Mouse (Mus musculus): Measurements from ENCODE around the gene Tpst1. TPM values are rescaled to one million over a fixed set of nuclear protein-coding genes. Genes with fewer than 3 reads are reported as not detected.

Gene Tpst1
- polyA plus RNA-seq, 1 experiment: 10.9 TPM

GRCm38 (mm10) chr5:130052510-130052909 is 20.6 kb upstream of the Tpst1 start:
- Histone ChIP-seq H3K27me3 (ENCODE audit: control insufficient read depth, insufficient read depth, low read length) (no peaks in the 10 kb centered on the region), H3K36me3 (ENCODE audit: control insufficient read depth, insufficient read depth, low read length) (peaks cover 16% of the 10 kb centered on the region), H3K27ac (ENCODE audit: insufficient read depth, low read length) (no peak overlapping the region), H3K4me3 (ENCODE audit: extremely low read depth, insufficient read depth, insufficient read length) (no peak overlapping the region), H3K4me1 (ENCODE audit: control insufficient read depth, insufficient read depth, insufficient read length) (no peaks in the 10 kb centered on the region; the same call in 1 of the 2 replicates)
- 94% methylated on average over 5 of the region's 5 CpGs for WGBS
- DNase-seq (ENCODE audit: low read depth in 1 of 2, low spot score in 2 of 2): no peak
- TF ChIP-seq CTCF (IDR thresholded peaks at IDR 0.05; ENCODE audit: extremely low read depth, insufficient read depth, insufficient read length, insufficient replicate concordance): no peak
- no peak for TF ChIP-seq POLR2A (IDR thresholded peaks at IDR 0.05; ENCODE audit: low read depth, low read length)

DNA sequence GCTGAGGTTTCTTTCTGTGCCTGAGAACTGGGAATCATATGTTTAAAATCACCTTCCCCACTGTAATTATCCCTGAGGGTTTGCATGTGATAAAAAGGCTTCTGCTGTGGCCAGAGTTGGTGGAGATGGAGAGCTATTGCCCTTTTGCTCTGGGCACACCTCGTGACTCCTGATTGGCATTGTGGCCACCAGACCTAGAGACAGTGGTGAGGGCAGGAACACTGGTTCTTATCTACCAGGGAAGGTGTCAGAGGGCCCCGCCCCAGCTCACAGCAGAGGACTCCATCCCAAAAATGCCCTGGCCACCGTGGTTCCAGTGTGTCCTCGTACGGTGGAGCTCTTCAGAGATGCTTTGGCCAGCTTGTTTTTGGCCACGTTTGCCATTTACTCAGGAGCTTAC is 20.2 kb upstream of the Tpst1 start:
- H3K4me1 ChIP-seq (ENCODE audit: control insufficient read depth, insufficient read depth, insufficient read length): no peaks in the 10 kb centered on the region; the same call in 1 of the 2 replicates
- 84% methylated on average over 6 of the region's 6 CpGs for WGBS
- no peak overlapping the region for H3K27ac ChIP-seq (ENCODE audit: insufficient read depth, low read length)
- no peak for DNase-seq (ENCODE audit: low read depth in 1 of 2, low spot score in 2 of 2)
- H3K4me3 ChIP-seq (ENCODE audit: extremely low read depth, insufficient read depth, insufficient read length): no peak overlapping the region
- peaks cover 15% of the 10 kb centered on the region for H3K36me3 ChIP-seq (ENCODE audit: control insufficient read depth, insufficient read depth, low read length)
- H3K27me3 ChIP-seq (ENCODE audit: control insufficient read depth, insufficient read depth, low read length): no peaks in the 10 kb centered on the region
- no peak for TF ChIP-seq POLR2A (IDR thresholded peaks at IDR 0.05; ENCODE audit: low read depth, low read length)
- no peak for TF ChIP-seq CTCF (IDR thresholded peaks at IDR 0.05; ENCODE audit: extremely low read depth, insufficient read depth, insufficient read length, insufficient replicate concordance)

DNA sequence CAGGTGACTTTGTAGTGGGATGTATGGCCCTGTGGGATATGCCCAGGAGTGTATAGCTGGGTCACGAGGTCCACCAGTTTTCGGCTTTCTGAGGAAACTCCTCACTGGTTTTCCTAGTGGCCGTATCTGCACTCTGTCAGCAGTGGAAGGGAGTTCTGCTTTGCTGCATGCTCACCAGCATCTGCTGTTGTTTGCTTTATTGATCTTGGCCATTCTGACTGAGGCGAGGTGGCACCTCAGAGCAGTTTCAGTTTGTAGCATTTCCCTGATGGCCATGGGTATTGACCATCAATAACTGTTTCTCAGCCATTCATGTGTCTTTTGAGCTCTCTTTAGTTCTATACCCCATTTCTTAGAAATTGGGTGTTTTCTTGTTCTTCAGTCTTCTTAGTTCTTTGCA is 17.4 kb upstream of the Tpst1 start:
- no peaks in the 10 kb centered on the region for H3K27me3 ChIP-seq (ENCODE audit: control insufficient read depth, insufficient read depth, low read length)
- no peak for TF ChIP-seq CTCF (IDR thresholded peaks at IDR 0.05; ENCODE audit: extremely low read depth, insufficient read depth, insufficient read length, insufficient replicate concordance)
- TF ChIP-seq POLR2A (IDR thresholded peaks at IDR 0.05; ENCODE audit: low read depth, low read length): no peak
- DNase-seq (ENCODE audit: low read depth in 1 of 2, low spot score in 2 of 2): no peak
- peaks cover 16% of the 10 kb centered on the region for H3K36me3 ChIP-seq (ENCODE audit: control insufficient read depth, insufficient read depth, low read length)
- no peak overlapping the region for H3K27ac ChIP-seq (ENCODE audit: insufficient read depth, low read length)
- no peak overlapping the region for H3K4me3 ChIP-seq (ENCODE audit: extremely low read depth, insufficient read depth, insufficient read length)
- H3K4me1 ChIP-seq (ENCODE audit: control insufficient read depth, insufficient read depth, insufficient read length): no peaks in the 10 kb centered on the region; the same call in 1 of the 2 replicates
- WGBS: 96% methylated on average over 4 of the region's 4 CpGs

DNA sequence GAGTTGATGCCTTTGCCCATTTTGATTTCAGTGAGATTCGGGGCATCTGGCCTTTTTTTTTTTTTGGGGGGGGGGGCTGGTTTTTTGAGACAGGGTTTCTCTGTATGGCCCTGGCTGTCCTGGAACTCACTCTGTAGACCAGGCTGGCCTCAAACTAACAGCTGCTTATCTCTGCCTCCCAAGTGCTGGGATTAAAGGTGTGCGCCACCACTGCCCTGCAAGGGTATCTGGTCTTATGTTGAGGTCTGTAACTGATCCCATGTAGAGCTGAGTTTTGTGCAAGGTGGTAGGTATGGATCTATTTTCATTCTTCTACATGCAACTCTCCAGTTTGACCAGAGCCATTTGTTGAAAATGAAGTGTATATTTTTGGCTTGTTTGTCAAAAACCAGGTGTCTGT is 16.8 kb upstream of the Tpst1 start:
- peaks cover under 1% of the 10 kb centered on the region; the same call in 1 of the 2 replicates for H3K4me1 ChIP-seq (ENCODE audit: control insufficient read depth, insufficient read depth, insufficient read length)
- H3K4me3 ChIP-seq (ENCODE audit: extremely low read depth, insufficient read depth, insufficient read length): no peak overlapping the region
- TF ChIP-seq CTCF (IDR thresholded peaks at IDR 0.05; ENCODE audit: extremely low read depth, insufficient read depth, insufficient read length, insufficient replicate concordance): no peak
- no peak for TF ChIP-seq POLR2A (IDR thresholded peaks at IDR 0.05; ENCODE audit: low read depth, low read length)
- H3K36me3 ChIP-seq (ENCODE audit: control insufficient read depth, insufficient read depth, low read length): peaks cover 9% of the 10 kb centered on the region
- WGBS: 90% methylated on average over 2 of the region's 2 CpGs
- H3K27ac ChIP-seq (ENCODE audit: insufficient read depth, low read length): no peak overlapping the region
- H3K27me3 ChIP-seq (ENCODE audit: control insufficient read depth, insufficient read depth, low read length): no peaks in the 10 kb centered on the region
- no peak for DNase-seq (ENCODE audit: low read depth in 1 of 2, low spot score in 2 of 2)

DNA sequence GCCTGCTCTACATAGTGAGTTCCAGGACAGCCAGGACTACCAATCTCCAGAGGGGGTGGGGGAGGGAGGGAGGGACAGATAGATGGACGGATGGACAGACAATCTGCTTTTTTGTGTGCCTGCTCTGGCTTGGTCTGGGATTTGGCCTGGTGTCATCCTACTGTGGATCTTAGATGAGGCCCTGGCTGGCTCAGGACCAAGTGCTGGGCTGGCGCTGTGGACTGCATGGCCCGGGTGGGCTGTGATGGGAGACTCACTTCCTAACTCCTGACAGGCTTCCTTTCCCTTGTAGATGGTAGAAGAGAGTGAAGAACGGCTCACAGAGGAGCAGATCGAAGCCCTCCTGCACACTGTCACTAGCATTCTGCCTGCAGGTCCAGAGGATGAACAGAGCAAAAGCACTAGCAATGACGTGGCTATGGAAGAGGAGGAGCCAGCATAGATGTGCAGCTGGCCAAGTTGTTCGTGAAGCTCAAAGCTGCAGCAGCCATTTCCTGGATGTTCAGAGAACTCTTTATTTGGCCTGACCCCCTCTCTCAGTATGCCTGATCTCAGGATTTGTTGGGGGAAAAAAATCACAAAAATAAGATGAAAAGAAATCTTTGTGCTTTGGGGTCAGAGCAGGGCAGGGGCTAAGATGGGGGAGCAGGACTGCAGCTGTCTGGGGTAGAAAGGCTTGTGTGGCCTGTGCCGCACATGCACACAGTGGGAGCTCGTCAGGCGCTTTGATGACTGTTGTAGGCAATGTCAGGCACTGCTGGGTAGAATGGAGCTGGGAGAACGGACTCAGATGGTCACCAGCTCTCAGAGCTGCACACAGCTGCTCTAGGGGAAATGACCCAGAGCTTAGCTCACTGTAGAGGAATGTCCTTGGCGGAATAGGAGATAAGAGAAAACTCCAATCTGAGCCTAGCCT is 13.5 kb upstream of the Tpst1 start:
- Histone ChIP-seq H3K4me3 (ENCODE audit: extremely low read depth, insufficient read depth, insufficient read length) (no peak overlapping the region), H3K27ac (ENCODE audit: insufficient read depth, low read length) (no peak overlapping the region), H3K27me3 (ENCODE audit: control insufficient read depth, insufficient read depth, low read length) (no peaks in the 10 kb centered on the region), H3K36me3 (ENCODE audit: control insufficient read depth, insufficient read depth, low read length) (peaks cover 7% of the 10 kb centered on the region), H3K4me1 (ENCODE audit: control insufficient read depth, insufficient read depth, insufficient read length) (peaks cover 14% of the 10 kb centered on the region; the same call in 1 of the 2 replicates)
- DNase-seq (ENCODE audit: low read depth in 1 of 2, low spot score in 2 of 2): no peak
- 87% methylated on average over 12 of the region's 12 CpGs for WGBS
- TF ChIP-seq POLR2A (IDR thresholded peaks at IDR 0.05; ENCODE audit: low read depth, low read length) (no peak), CTCF (IDR thresholded peaks at IDR 0.05; ENCODE audit: extremely low read depth, insufficient read depth, insufficient read length, insufficient replicate concordance) (no peak)

GRCm38 (mm10) chr5:130060329-130060665 is 12.8 kb upstream of the Tpst1 start:
- H3K36me3 ChIP-seq (ENCODE audit: control insufficient read depth, insufficient read depth, low read length): peaks cover 7% of the 10 kb centered on the region
- no peak for DNase-seq (ENCODE audit: low read depth in 1 of 2, low spot score in 2 of 2)
- no peak overlapping the region for H3K27ac ChIP-seq (ENCODE audit: insufficient read depth, low read length)
- TF ChIP-seq CTCF (IDR thresholded peaks at IDR 0.05; ENCODE audit: extremely low read depth, insufficient read depth, insufficient read length, insufficient replicate concordance): no peak
- TF ChIP-seq POLR2A (IDR thresholded peaks at IDR 0.05; ENCODE audit: low read depth, low read length): no peak
- no peak overlapping the region for H3K4me3 ChIP-seq (ENCODE audit: extremely low read depth, insufficient read depth, insufficient read length)
- no peaks in the 10 kb centered on the region for H3K27me3 ChIP-seq (ENCODE audit: control insufficient read depth, insufficient read depth, low read length)
- peaks cover 14% of the 10 kb centered on the region; the same call in 1 of the 2 replicates for H3K4me1 ChIP-seq (ENCODE audit: control insufficient read depth, insufficient read depth, insufficient read length)
- 93% methylated on average over 4 of the region's 4 CpGs for WGBS

GRCm38 (mm10) chr5:130062096-130062495 is 11.0 kb upstream of the Tpst1 start:
- peak; percentile 36 to 51 for DNase-seq (ENCODE audit: low read depth in 1 of 2, low spot score in 2 of 2)
- peak overlapping the region; percentile 61 for H3K27ac ChIP-seq (ENCODE audit: insufficient read depth, low read length)
- WGBS: 23% methylated on average over 2 of the region's 2 CpGs

More at GRCm38 (mm10) chr5:130062096-130062495, 11.0 kb upstream of the Tpst1 start:
- Histone ChIP-seq H3K27me3 (ENCODE audit: control insufficient read depth, insufficient read depth, low read length) (no peaks in the 10 kb centered on the region), H3K4me3 (ENCODE audit: extremely low read depth, insufficient read depth, insufficient read length) (no peak overlapping the region), H3K4me1 (ENCODE audit: control insufficient read depth, insufficient read depth, insufficient read length) (peaks cover 14% of the 10 kb centered on the region; the same call in 1 of the 2 replicates), H3K36me3 (ENCODE audit: control insufficient read depth, insufficient read depth, low read length) (peaks cover 7% of the 10 kb centered on the region)
- TF ChIP-seq CTCF (IDR thresholded peaks at IDR 0.05; ENCODE audit: extremely low read depth, insufficient read depth, insufficient read length, insufficient replicate concordance): no peak
- TF ChIP-seq POLR2A (IDR thresholded peaks at IDR 0.05; ENCODE audit: low read depth, low read length): no peak

Data from spleen, adult 2 months (tissue).